Mouse (Mus musculus) forebrain, embryonic 16.5 days (tissue): Measurements from ENCODE around the gene Inpp1. TPM values are rescaled to one million over a fixed set of nuclear protein-coding genes. Genes with fewer than 3 reads are reported as not detected.

Experiments
- polyA plus RNA-seq: library from polyadenylated mRNA; unstranded; fragments of >200 nt; fragmentation: Nextera tagmentation; extraction: Ambion mirVana; gene quantifications from 2 replicates; pipeline ENCODE4 v1.2.1, GENCODE M21; 2015

Gene Inpp1
- polyA plus RNA-seq, 1 experiment from 2014 or later, result 32.1 TPM

Other genes with a start within 250 kb of the Inpp1 start
- 9.3 and 9.5 TPM in 2 replicates for gene Nemp2, start 187.0 kb downstream of the Inpp1 start, polyA plus RNA-seq
- 7.7 and 8.3 TPM in 2 replicates for gene Mfsd6, start 90.2 kb downstream of the Inpp1 start, polyA plus RNA-seq
- gene Hibch, start 27.2 kb upstream of the Inpp1 start, polyA plus RNA-seq, result 24.3 and 25.6 TPM in 2 replicates
- 2.9 and 3.6 TPM in 2 replicates for gene 1700019D03Rik, start 202.5 kb upstream of the Inpp1 start, polyA plus RNA-seq
- 0.68 and 0.89 TPM in 2 replicates for gene Mstn, start 244.0 kb upstream of the Inpp1 start, polyA plus RNA-seq